Mouse (Mus musculus) intestine, embryonic 15.5 days (tissue): ENCODE measurements around the gene Xrcc4. TPM values are rescaled to one million over a fixed set of nuclear protein-coding genes. Genes with fewer than 3 reads are reported as not detected.
A peak's percentile ranks its signal among the peaks of the same experiment; 100 is the strongest.
"Not testable (repeated sequence)": the region's sequence is repeated elsewhere in the genome, so short reads cannot be mapped to it uniquely, and the experiment has no call there.

Source experiments
- ATAC-seq: fragments of 200-750 bp; cut with Nextera tagmentation; 2 replicates; pipeline ENCODE4 v1.8.0; 2017; ENCODE audit warnings: moderate TSS enrichment, moderate library complexity
- H3K27ac ChIP-seq: fragments of 300-500 bp; sonication (generic); 2 replicates; pipeline ENCODE4 v1.5.1; 2015; ENCODE audit warnings: mild to moderate bottlenecking, inconsistent platforms
- H3K27me3 ChIP-seq: fragments of 300-500 bp; sonication (generic); replicated peaks from 2 replicates; pipeline ENCODE4 v1.6.1; 2015; ENCODE audit warnings: inconsistent platforms
- H3K36me3 ChIP-seq: fragments of 300-500 bp; sonication (generic); 2 replicates; pipeline ENCODE4 v1.6.1; 2015; ENCODE audit warnings: inconsistent platforms
- H3K4me1 ChIP-seq: fragments of 300-500 bp; sonication (generic); replicated peaks from 2 replicates; pipeline ENCODE4 v1.6.1; 2015; ENCODE audit warnings: inconsistent platforms
- H3K4me2 ChIP-seq: fragments of 300-500 bp; sonication (generic); replicated peaks from 2 replicates; pipeline ENCODE4 v1.6.1; 2015; ENCODE audit warnings: mild to moderate bottlenecking, inconsistent platforms
- H3K4me3 ChIP-seq: fragments of 300-500 bp; sonication (generic); replicated peaks from 2 replicates; pipeline ENCODE4 v1.5.1; 2015; ENCODE audit warnings: inconsistent platforms
- H3K9ac ChIP-seq: fragments of 300-500 bp; sonication (generic); 2 replicates; pipeline ENCODE4 v1.6.1; 2015; ENCODE audit warnings: inconsistent platforms
- H3K9me3 ChIP-seq: fragments of 300-500 bp; sonication (generic); 2 replicates; pipeline ENCODE4 v1.6.1; 2016; ENCODE audit warnings: inconsistent platforms
- WGBS: fragments of 180-500 bp; shearing (Covaris S2); methylation state at CpG from one replicate; pipeline ENCODE4 v1.1.7; 2015; 5-methylcytosine and 5-hydroxymethylcytosine counted together
- polyA plus RNA-seq: library from polyadenylated mRNA; unstranded; fragments of >200 nt; fragmentation: Nextera tagmentation; extraction: Ambion mirVana; gene quantifications from 2 replicates; pipeline ENCODE4 v1.2.1, GENCODE M21; 2015

The Xrcc4 gene
- polyA plus RNA-seq, 1 experiment from 2014 or later, result 15.2 TPM

- no peak overlapping the region for H3K4me3 ChIP-seq
- ATAC-seq, result 0 out of 2 replicates have a peak, but pooled peaks have one; percentile 41
- H3K4me2 ChIP-seq, result no peak overlapping the region
- H3K27me3 ChIP-seq, result no peaks in the 10 kb centered on the region
- no peaks in the 10 kb centered on the region for H3K36me3 ChIP-seq
- H3K27ac ChIP-seq, result no peak overlapping the region
- no peak overlapping the region for H3K9ac ChIP-seq
- H3K4me1 ChIP-seq, result no peaks in the 10 kb centered on the region
- WGBS, result 24% methylated on average over 5 of the region's 5 CpGs
- H3K9me3 ChIP-seq, result no peaks in the 10 kb centered on the region
These were observed 297.9 kb downstream of the Xrcc4 start for GRCm38 (mm10) chr13:89791475-89791874.

GRCm38 (mm10) chr13:89782886-89783285 lies 306.5 kb downstream of the Xrcc4 start:
- Histone ChIP-seq H3K9ac (no peak overlapping the region), H3K27me3 (no peaks in the 10 kb centered on the region), H3K27ac (no peak overlapping the region), H3K36me3 (no peaks in the 10 kb centered on the region), H3K4me1 (no peaks in the 10 kb centered on the region), H3K9me3 (no peaks in the 10 kb centered on the region), H3K4me3 (no peak overlapping the region), H3K4me2 (no peak overlapping the region)
- no peak for ATAC-seq
- WGBS, result 52% methylated on average over 2 of the region's 2 CpGs

- Histone ChIP-seq H3K9ac (no peak overlapping the region), H3K27me3 (no peaks in the 10 kb centered on the region), H3K9me3 (no peaks in the 10 kb centered on the region), H3K36me3 (no peaks in the 10 kb centered on the region), H3K4me2 (no peak overlapping the region), H3K4me3 (no peak overlapping the region), H3K27ac (no peak overlapping the region), H3K4me1 (no peaks in the 10 kb centered on the region)
- no peak for ATAC-seq
- WGBS, result 67% methylated on average over 3 of the region's 3 CpGs
These were observed 309.1 kb downstream of the Xrcc4 start for GRCm38 (mm10) chr13:89780276-89780675.

DNA sequence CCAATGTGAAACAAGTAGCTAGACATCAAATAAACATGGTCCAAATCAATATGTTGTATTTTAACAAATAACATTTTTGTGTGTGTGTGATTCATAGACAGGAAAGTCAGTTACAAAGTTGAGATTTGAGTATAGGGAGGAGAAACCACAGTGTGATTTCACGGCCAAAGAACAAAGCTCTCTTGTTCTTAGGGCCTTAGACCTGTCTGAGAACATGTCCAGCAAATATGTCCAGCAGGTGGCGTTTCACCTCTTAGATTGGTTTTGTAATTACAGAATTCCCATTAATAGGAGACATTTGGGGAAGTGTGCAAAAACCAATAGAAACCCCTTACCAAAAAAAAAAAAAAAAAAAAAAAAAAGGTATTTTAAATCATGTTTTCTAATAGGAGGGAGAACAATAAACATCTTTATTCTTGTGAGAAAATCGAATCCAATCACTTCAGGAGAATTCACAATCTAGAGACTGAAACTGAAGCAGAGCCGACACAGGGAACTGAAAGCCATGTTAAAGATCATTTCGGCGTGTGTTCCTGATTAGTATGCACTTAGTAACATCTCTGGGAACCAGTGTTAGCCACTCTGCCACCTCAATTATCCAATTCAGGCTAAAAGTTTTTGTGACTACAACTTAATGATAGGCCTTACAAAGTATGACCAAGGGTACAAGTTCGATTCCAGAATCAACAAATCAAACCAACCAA lies 310.0 kb downstream of the Xrcc4 start:
- Histone ChIP-seq H3K36me3 (no peaks in the 10 kb centered on the region), H3K27me3 (no peaks in the 10 kb centered on the region), H3K27ac (no peak overlapping the region), H3K4me1 (no peaks in the 10 kb centered on the region), H3K9me3 (no peaks in the 10 kb centered on the region), H3K9ac (no peak overlapping the region), H3K4me3 (no peak overlapping the region), H3K4me2 (no peak overlapping the region)
- WGBS, result 64% methylated on average over 7 of the region's 7 CpGs
- ATAC-seq, result peak; percentile 61; the same call in 1 of the 2 replicates

DNA sequence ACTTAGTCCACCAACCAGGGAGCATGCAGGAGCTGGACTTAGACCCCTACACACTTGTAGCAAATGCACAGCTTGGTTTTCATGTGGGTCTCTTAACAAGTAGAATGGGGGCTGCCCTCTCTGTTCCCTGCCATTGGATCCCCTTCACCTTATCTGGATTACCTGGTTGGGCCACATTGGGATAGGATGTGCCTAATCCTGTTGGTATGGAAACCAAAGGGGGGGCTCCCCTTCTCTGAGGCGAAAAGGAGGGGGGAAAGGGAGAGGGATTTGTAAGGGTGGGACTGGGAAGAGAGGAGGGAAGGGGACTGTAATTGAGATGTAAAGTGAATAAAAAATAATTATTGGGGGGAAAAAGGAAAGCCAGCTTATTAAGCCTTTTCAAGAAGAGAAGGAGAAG lies 311.6 kb downstream of the Xrcc4 start:
- no peaks in the 10 kb centered on the region for H3K27me3 ChIP-seq
- H3K4me1 ChIP-seq, result no peaks in the 10 kb centered on the region
- no peak overlapping the region for H3K4me2 ChIP-seq
- H3K9ac ChIP-seq, result no peak overlapping the region
- no peak overlapping the region for H3K27ac ChIP-seq
- H3K4me3 ChIP-seq, result no peak overlapping the region
- H3K36me3 ChIP-seq, result no peaks in the 10 kb centered on the region
- 60% methylated on average over 1 of the region's 1 CpGs for WGBS
- ATAC-seq, result no peak
- H3K9me3 ChIP-seq, result no peaks in the 10 kb centered on the region

DNA sequence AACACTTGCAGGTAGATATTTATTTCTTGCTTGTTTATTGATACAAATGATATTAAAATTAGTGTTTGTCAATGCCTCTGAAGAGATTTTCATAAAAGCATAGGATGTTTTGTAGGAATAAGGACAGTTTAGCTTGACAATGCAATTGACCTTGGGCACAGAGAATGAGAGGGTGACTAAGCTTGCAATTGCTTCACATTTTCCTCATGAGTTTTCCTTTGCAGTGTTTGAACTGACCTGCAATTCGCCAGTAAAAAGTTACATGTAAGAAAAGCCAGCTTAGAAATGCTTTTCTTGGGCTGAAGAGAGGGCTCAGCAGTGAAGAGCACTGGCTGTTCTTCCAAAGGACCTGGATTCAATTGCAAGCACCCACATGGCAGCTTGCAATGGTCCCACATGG lies 312.3 kb downstream of the Xrcc4 start:
- Histone ChIP-seq H3K9ac (no peak overlapping the region), H3K4me1 (no peaks in the 10 kb centered on the region), H3K27ac (no peak overlapping the region), H3K27me3 (no peaks in the 10 kb centered on the region), H3K9me3 (no peaks in the 10 kb centered on the region), H3K4me2 (no peak overlapping the region), H3K36me3 (no peaks in the 10 kb centered on the region), H3K4me3 (no peak overlapping the region)
- 82% methylated on average over 1 of the region's 1 CpGs for WGBS
- no peak for ATAC-seq

DNA sequence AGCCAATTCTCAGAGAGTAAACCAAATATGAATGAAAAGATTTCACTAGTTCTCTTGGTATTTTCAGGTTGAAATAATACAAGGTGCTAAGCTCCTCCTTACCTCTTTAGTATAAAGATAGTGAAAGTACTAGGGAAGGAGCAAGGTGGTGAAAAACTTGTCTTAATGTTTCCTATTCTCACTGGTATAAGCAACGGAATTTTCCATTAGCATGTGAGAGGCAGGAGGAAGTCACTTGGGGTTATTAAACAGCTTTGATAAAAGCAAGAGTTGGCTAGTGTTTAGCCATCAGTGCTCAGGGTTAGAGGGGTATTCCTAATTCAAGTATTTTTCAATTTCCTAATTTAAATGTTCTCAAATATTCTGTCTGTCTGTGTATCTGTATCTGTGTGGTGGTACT lies 322.9 kb downstream of the Xrcc4 start:
- 60% methylated on average over 1 of the region's 1 CpGs for WGBS
- no peak for ATAC-seq

DNA sequence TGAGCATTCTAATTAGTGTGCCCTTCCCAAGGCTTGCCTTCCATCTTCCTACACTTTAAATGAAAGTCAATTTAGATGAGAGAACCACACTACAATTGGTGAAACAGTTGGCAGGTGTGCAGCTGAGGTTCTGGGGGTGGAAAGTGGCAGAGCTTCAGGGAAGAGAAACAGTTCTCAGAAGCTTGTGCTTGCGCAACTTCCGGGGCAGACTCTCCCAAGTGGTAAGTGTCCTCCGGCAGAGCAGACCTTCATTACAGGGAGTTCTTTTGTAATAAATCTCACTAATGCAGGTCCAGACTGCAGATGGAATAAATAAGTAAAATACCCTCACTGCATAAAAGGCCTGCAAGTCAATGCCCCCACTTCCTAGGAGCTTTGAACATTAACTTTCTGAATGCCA lies 323.4 kb downstream of the Xrcc4 start:
- H3K4me2 ChIP-seq, result no peak overlapping the region
- WGBS, result 64% methylated on average over 3 of the region's 3 CpGs
- H3K27me3 ChIP-seq, result no peaks in the 10 kb centered on the region
- no peak overlapping the region for H3K27ac ChIP-seq
- H3K9ac ChIP-seq, result no peak overlapping the region
- no peaks in the 10 kb centered on the region for H3K9me3 ChIP-seq
- no peaks in the 10 kb centered on the region for H3K4me1 ChIP-seq
- H3K4me3 ChIP-seq, result no peak overlapping the region
- H3K36me3 ChIP-seq, result no peaks in the 10 kb centered on the region
- ATAC-seq, result no peak

More for the DNA sequence above, 322.9 kb downstream of the Xrcc4 start:
- H3K36me3 ChIP-seq, result no peaks in the 10 kb centered on the region
- H3K9ac ChIP-seq, result no peak overlapping the region
- H3K4me3 ChIP-seq, result no peak overlapping the region
- H3K4me2 ChIP-seq, result no peak overlapping the region
- no peaks in the 10 kb centered on the region for H3K27me3 ChIP-seq
- H3K9me3 ChIP-seq, result no peaks in the 10 kb centered on the region
- H3K4me1 ChIP-seq, result no peaks in the 10 kb centered on the region
- no peak overlapping the region for H3K27ac ChIP-seq

- Histone ChIP-seq H3K27me3 (no peaks in the 10 kb centered on the region), H3K4me2 (no peak overlapping the region), H3K4me3 (no peak overlapping the region), H3K27ac (no peak overlapping the region), H3K4me1 (no peaks in the 10 kb centered on the region), H3K36me3 (no peaks in the 10 kb centered on the region), H3K9ac (no peak overlapping the region), H3K9me3 (no peaks in the 10 kb centered on the region)
- WGBS, result 74% methylated on average over 3 of the region's 3 CpGs
- ATAC-seq, result no peak
These were observed 327.1 kb downstream of the Xrcc4 start for GRCm38 (mm10) chr13:89762339-89762738.

DNA sequence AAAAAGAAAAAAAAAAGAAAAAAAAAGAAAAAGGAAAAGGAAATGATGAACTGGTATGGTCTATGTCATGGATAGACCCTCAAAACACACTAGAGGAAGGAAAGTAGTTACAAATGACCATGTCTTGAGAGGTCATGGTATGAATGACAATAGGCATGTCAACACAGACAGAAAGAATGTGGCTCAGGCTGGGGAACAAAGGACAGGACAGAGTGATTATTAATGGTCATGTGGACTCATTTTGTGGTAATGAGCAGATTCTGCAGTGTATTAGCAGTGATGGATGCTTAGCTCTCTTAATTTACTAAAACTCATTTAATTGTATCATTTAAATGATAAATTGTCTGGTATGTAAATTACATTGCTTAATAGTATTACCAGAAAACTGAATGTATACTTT lies 333.1 kb downstream of the Xrcc4 start:
- Histone ChIP-seq H3K4me3 (no peak overlapping the region), H3K36me3 (no peaks in the 10 kb centered on the region), H3K27ac (no peak overlapping the region), H3K4me1 (no peaks in the 10 kb centered on the region), H3K27me3 (no peaks in the 10 kb centered on the region), H3K9ac (no peak overlapping the region), H3K4me2 (no peak overlapping the region), H3K9me3 (no peaks in the 10 kb centered on the region)
- no peak for ATAC-seq

DNA sequence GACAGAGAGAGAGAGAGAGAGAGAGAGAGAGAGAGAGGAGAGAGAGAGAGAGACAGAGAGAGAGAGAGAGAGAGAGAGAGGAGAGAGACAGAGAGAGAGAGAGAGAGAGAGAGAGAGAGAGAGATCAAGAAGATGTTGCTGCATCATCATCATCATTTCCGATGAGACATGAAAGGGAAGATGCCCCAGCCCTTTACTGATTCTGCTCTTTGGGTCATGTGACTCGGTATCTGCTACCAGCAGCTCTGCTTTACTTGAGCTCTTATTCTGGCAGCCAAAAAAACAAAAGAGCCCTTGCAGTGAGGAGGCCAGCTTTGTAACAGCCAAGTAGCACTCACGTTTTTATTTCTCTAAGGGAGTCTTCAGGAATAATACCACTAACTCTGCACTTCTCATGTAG lies 338.8 kb downstream of the Xrcc4 start:
- not testable (repeated sequence) for H3K9me3 ChIP-seq, H3K4me2 ChIP-seq, H3K9ac ChIP-seq, H3K4me1 ChIP-seq, H3K27ac ChIP-seq, ATAC-seq, H3K4me3 ChIP-seq, H3K36me3 ChIP-seq, H3K27me3 ChIP-seq
- WGBS, result 34% methylated on average over 3 of the region's 3 CpGs

GRCm38 (mm10) chr13:89743201-89743600 lies 346.2 kb downstream of the Xrcc4 start:
- peaks cover 9% of the 10 kb centered on the region; the same call in 1 of the 2 replicates for H3K4me1 ChIP-seq
- no peaks in the 10 kb centered on the region for H3K9me3 ChIP-seq
- WGBS, result 40% methylated on average over 8 of the region's 8 CpGs
- H3K9ac ChIP-seq, result no peak overlapping the region
- H3K27me3 ChIP-seq, result no peaks in the 10 kb centered on the region
- H3K4me2 ChIP-seq, result peak overlapping the region; percentile 93
- no peak overlapping the region for H3K27ac ChIP-seq
- peak overlapping the region; percentile 51; the same call in 1 of the 2 replicates for H3K4me3 ChIP-seq
- no peaks in the 10 kb centered on the region for H3K36me3 ChIP-seq
- ATAC-seq, result no peak

- H3K27ac ChIP-seq, result peak overlapping the region; percentile 56
- 8% methylated on average over 15 of the region's 15 CpGs for WGBS
These were observed 346.7 kb downstream of the Xrcc4 start for GRCm38 (mm10) chr13:89742686-89743200.

More at GRCm38 (mm10) chr13:89742686-89743200, 346.7 kb downstream of the Xrcc4 start:
- no peak for ATAC-seq
- H3K9ac ChIP-seq, result peak overlapping the region; percentile 59
- H3K9me3 ChIP-seq, result no peaks in the 10 kb centered on the region
- peak overlapping the region; percentile 93 for H3K4me2 ChIP-seq
- H3K4me3 ChIP-seq, result peak overlapping the region; percentile 51
- H3K27me3 ChIP-seq, result no peaks in the 10 kb centered on the region
- H3K36me3 ChIP-seq, result no peaks in the 10 kb centered on the region
- H3K4me1 ChIP-seq, result peaks cover 9% of the 10 kb centered on the region; the same call in 1 of the 2 replicates
